Mouse (Mus musculus): ENCODE results near the gene Hnf1a. TPM values are rescaled to one million over a fixed set of nuclear protein-coding genes. Genes with fewer than 3 reads are reported as not detected.

Hnf1a gene
- polyA plus RNA-seq, 1 experiment from 2014 or later = 13.9 TPM

GRCm38 (mm10) chr5:115007768-115008167 is 36.9 kb upstream of the Hnf1a start:
- H3K27me3 ChIP-seq = 0 out of 2 replicates have a peak, but pooled peaks cover 5% of the 10 kb centered on the region
- H3K4me2 ChIP-seq = no peak overlapping the region
- H3K27ac ChIP-seq = no peak overlapping the region
- H3K36me3 ChIP-seq = no peaks in the 10 kb centered on the region
- H3K9ac ChIP-seq = no peak overlapping the region
- H3K9me3 ChIP-seq (replicated peaks) = no peaks in the 10 kb centered on the region
- 84% methylated on average over 5 of the region's 5 CpGs for WGBS
- peaks cover 32% of the 10 kb centered on the region for H3K4me1 ChIP-seq
- H3K4me3 ChIP-seq (replicated peaks) = no peak overlapping the region
- ATAC-seq (replicated peaks; ENCODE audit: low FRiP score) = no peak

- no peak overlapping the region for H3K27ac ChIP-seq
- no peak overlapping the region for H3K9ac ChIP-seq
- H3K27me3 ChIP-seq = 0 out of 2 replicates have a peak, but pooled peaks cover 5% of the 10 kb centered on the region
- 75% methylated on average over 13 of the region's 13 CpGs for WGBS
- H3K9me3 ChIP-seq (replicated peaks) = no peaks in the 10 kb centered on the region
- H3K4me1 ChIP-seq = peaks cover 12% of the 10 kb centered on the region
- no peak overlapping the region for H3K4me3 ChIP-seq (replicated peaks)
- ATAC-seq (replicated peaks; ENCODE audit: low FRiP score) = no peak
- H3K36me3 ChIP-seq = no peaks in the 10 kb centered on the region
- 0 out of 2 replicates have a peak overlapping the region, but pooled peaks have one; percentile 3 for H3K4me2 ChIP-seq
These were observed 32.5 kb upstream of the Hnf1a start for GRCm38 (mm10) chr5:115003224-115003873.

GRCm38 (mm10) chr5:115002781-115003180 is 31.9 kb upstream of the Hnf1a start:
- Histone ChIP-seq H3K4me2 (0 out of 2 replicates have a peak overlapping the region, but pooled peaks have one; percentile 3), H3K4me1 (peaks cover 12% of the 10 kb centered on the region), H3K36me3 (no peaks in the 10 kb centered on the region), H3K27ac (no peak overlapping the region), H3K9me3 (replicated peaks) (no peaks in the 10 kb centered on the region), H3K27me3 (0 out of 2 replicates have a peak, but pooled peaks cover 5% of the 10 kb centered on the region), H3K9ac (no peak overlapping the region), H3K4me3 (replicated peaks) (no peak overlapping the region)
- no peak for ATAC-seq (replicated peaks; ENCODE audit: low FRiP score)
- 39% methylated on average over 6 of the region's 6 CpGs for WGBS

DNA sequence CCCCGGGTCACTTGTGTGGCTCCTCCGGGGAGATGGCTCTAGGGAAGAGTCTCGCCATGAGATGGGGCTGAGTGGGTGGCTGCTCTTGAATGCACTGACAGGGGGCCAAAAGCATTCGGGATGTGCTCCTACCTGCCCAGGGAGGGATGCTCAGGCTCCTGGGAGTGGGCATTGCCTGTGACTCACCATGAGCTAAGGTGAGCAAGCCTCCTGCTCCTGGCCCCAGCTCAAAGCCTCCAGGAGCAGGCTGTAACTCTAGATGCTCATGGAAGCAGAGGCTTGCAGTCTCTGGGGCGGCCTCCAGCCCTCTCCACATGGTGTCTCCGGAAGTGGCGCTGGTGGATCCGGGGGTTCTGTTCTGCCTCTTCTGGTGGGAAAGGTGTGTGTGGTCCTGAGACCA is 30.6 kb upstream of the Hnf1a start:
- ATAC-seq (replicated peaks; ENCODE audit: low FRiP score) = no peak
- Histone ChIP-seq H3K36me3 (no peaks in the 10 kb centered on the region), H3K4me2 (no peak overlapping the region), H3K4me1 (peaks cover 13% of the 10 kb centered on the region), H3K4me3 (replicated peaks) (no peak overlapping the region), H3K9me3 (replicated peaks) (no peaks in the 10 kb centered on the region), H3K9ac (no peak overlapping the region), H3K27me3 (0 out of 2 replicates have a peak, but pooled peaks cover 5% of the 10 kb centered on the region), H3K27ac (no peak overlapping the region)
- 68% methylated on average over 8 of the region's 8 CpGs for WGBS

DNA sequence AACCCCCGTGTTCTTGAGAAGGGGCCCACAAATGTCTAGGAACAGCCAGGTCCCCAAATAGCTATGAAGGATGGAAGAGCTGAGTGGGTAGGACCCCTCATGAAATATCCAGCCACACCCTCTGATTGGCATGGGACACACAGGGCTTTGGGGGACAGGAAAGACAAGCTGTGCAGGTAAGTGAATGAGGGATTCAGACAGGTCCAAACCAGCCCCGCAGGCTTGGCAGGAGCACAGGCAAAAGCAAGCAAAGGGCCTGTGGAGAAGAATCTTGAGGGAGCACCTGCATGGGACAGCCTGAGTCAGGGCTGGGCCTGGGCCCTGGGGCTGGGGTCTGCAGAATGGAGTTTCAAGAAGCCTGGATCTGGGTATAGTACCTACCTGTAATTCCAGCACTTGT is 29.6 kb upstream of the Hnf1a start:
- no peak for ATAC-seq (replicated peaks; ENCODE audit: low FRiP score)
- H3K4me3 ChIP-seq (replicated peaks) = no peak overlapping the region
- 0 out of 2 replicates have a peak, but pooled peaks cover 5% of the 10 kb centered on the region for H3K27me3 ChIP-seq
- no peak overlapping the region for H3K9ac ChIP-seq
- no peak overlapping the region for H3K4me2 ChIP-seq
- no peaks in the 10 kb centered on the region for H3K36me3 ChIP-seq
- no peak overlapping the region for H3K27ac ChIP-seq
- 69% methylated on average over 2 of the region's 2 CpGs for whole genome bisulfite sequencing
- H3K4me1 ChIP-seq = peaks cover 15% of the 10 kb centered on the region
- H3K9me3 ChIP-seq (replicated peaks) = no peaks in the 10 kb centered on the region

DNA sequence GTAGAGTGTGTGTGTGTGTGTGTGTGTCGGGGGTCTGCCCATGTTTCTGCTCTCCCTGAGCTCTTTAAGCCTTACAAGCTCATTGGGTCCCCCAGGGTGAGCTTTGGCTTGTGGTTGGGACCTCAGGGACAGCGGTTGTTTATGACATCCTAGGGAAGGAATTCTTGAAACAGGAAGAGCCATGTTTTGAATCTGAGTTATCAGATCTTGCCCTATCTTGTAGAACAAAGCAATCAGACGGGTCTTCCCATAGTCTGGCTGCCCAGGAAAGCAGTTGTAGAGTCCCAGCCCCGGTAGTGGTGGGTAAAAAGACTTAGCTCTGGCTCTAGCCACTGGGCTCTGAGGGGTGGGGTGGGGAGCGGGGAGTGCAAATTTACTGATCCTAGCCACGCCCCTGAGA is 26.4 kb upstream of the Hnf1a start:
- Histone ChIP-seq H3K27ac (no peak overlapping the region), H3K9me3 (replicated peaks) (no peaks in the 10 kb centered on the region), H3K4me1 (peaks cover 9% of the 10 kb centered on the region; the same call in 1 of the 2 replicates), H3K36me3 (no peaks in the 10 kb centered on the region), H3K27me3 (no peaks in the 10 kb centered on the region), H3K4me3 (replicated peaks) (no peak overlapping the region), H3K9ac (no peak overlapping the region), H3K4me2 (no peak overlapping the region)
- ATAC-seq (replicated peaks; ENCODE audit: low FRiP score) = no peak
- 68% methylated on average over 6 of the region's 6 CpGs for WGBS

- H3K4me1 ChIP-seq = peaks cover 9% of the 10 kb centered on the region; the same call in 1 of the 2 replicates
- no peak overlapping the region for H3K27ac ChIP-seq
- H3K36me3 ChIP-seq = no peaks in the 10 kb centered on the region
- no peak overlapping the region for H3K4me2 ChIP-seq
- H3K4me3 ChIP-seq (replicated peaks) = no peak overlapping the region
- H3K9ac ChIP-seq = no peak overlapping the region
- WGBS = 67% methylated on average over 16 of the region's 16 CpGs
- H3K9me3 ChIP-seq (replicated peaks) = no peaks in the 10 kb centered on the region
- H3K27me3 ChIP-seq = no peaks in the 10 kb centered on the region
- no peak for ATAC-seq (replicated peaks; ENCODE audit: low FRiP score)
These were observed 25.6 kb upstream of the Hnf1a start for GRCm38 (mm10) chr5:114996447-114996846.

DNA sequence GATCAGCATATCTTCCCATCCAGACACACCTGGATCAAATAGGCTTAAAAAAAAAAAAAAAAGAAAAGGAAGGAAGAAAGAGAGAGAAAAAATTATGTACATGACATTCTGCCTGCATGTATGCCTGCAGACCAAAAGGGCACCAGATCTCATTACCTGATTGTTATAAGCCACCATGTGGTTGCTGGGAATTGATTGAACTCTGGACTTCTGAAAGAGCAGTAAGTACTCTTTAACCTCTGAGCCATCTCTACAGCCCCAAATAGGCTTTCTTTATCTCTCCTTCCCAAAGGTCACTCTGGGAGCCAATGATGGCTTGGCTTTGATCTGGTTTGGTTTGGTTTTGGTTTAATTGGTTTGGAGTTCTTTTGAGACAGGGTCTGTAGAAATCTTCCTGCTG is 14.2 kb upstream of the Hnf1a start:
- peaks cover 5% of the 10 kb centered on the region for H3K4me1 ChIP-seq
- H3K27ac ChIP-seq = no peak overlapping the region
- no peak overlapping the region for H3K4me2 ChIP-seq
- no peak overlapping the region for H3K9ac ChIP-seq
- H3K27me3 ChIP-seq = no peaks in the 10 kb centered on the region
- H3K9me3 ChIP-seq (replicated peaks) = no peaks in the 10 kb centered on the region
- H3K4me3 ChIP-seq (replicated peaks) = no peak overlapping the region
- ATAC-seq (replicated peaks; ENCODE audit: low FRiP score) = no peak
- H3K36me3 ChIP-seq = no peaks in the 10 kb centered on the region

- H3K4me1 ChIP-seq = peaks cover 23% of the 10 kb centered on the region
- H3K36me3 ChIP-seq = no peaks in the 10 kb centered on the region
- H3K9me3 ChIP-seq (replicated peaks) = no peaks in the 10 kb centered on the region
- H3K27me3 ChIP-seq = no peaks in the 10 kb centered on the region
- no peak overlapping the region for H3K27ac ChIP-seq
- ATAC-seq (replicated peaks; ENCODE audit: low FRiP score) = no peak
- no peak overlapping the region for H3K9ac ChIP-seq
- H3K4me2 ChIP-seq = no peak overlapping the region
- H3K4me3 ChIP-seq (replicated peaks) = no peak overlapping the region
- WGBS = 64% methylated on average over 15 of the region's 15 CpGs
These were observed 11.1 kb upstream of the Hnf1a start for GRCm38 (mm10) chr5:114982001-114982400.

GRCm38 (mm10) chr5:114980122-114980748 is 9.3 kb upstream of the Hnf1a start:
- peak overlapping the region; percentile 83 for H3K4me2 ChIP-seq
- H3K36me3 ChIP-seq = no peaks in the 10 kb centered on the region
- peak overlapping the region; percentile 10; the same call in 1 of the 2 replicates for H3K27ac ChIP-seq
- no peaks in the 10 kb centered on the region for H3K9me3 ChIP-seq (replicated peaks)
- H3K9ac ChIP-seq = peak overlapping the region; percentile 31; the same call in 1 of the 2 replicates
- H3K27me3 ChIP-seq = no peaks in the 10 kb centered on the region
- H3K4me1 ChIP-seq = peaks cover 29% of the 10 kb centered on the region
- ATAC-seq (replicated peaks; ENCODE audit: low FRiP score) = peak; percentile 46
- WGBS = 20% methylated on average over 16 of the region's 16 CpGs
- peak overlapping the region; percentile 43 for H3K4me3 ChIP-seq (replicated peaks)

GRCm38 (mm10) chr5:114979250-114980121 is 8.6 kb upstream of the Hnf1a start:
- no peaks in the 10 kb centered on the region for H3K27me3 ChIP-seq
- peak overlapping the region; percentile 23; the same call in 1 of the 2 replicates for H3K27ac ChIP-seq
- H3K4me2 ChIP-seq = peak overlapping the region; percentile 83
- peak overlapping the region; percentile 43 for H3K4me3 ChIP-seq (replicated peaks)
- peak overlapping the region; percentile 31 for H3K9ac ChIP-seq
- peaks cover 29% of the 10 kb centered on the region for H3K4me1 ChIP-seq
- peak; percentile 57; the same call in 1 of the 2 replicates for ATAC-seq (replicated peaks; ENCODE audit: low FRiP score)
- H3K9me3 ChIP-seq (replicated peaks) = no peaks in the 10 kb centered on the region
- no peaks in the 10 kb centered on the region for H3K36me3 ChIP-seq
- 7% methylated on average over 32 of the region's 32 CpGs for WGBS

DNA sequence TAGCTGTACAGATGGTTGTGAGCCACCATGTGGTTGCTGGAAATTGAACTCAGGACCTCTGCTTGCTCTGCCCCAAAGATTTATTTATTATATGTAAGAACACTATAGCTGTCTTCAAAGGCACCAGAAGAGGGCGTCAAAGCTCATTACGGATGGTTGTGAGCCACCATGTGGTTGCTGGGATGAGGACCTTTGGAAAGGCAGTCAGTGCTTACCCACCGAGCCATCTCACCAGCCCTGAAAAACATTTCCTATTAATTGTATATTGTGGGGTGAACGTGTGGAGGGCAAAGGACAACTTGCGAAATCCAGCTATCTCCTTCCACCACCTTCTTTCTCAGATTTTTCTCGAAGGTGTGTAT is 8.0 kb upstream of the Hnf1a start:
- H3K27me3 ChIP-seq = no peaks in the 10 kb centered on the region
- H3K36me3 ChIP-seq = no peaks in the 10 kb centered on the region
- no peaks in the 10 kb centered on the region for H3K9me3 ChIP-seq (replicated peaks)
- H3K4me1 ChIP-seq = peaks cover 29% of the 10 kb centered on the region
- 3% methylated on average over 6 of the region's 6 CpGs for WGBS
- no peak for ATAC-seq (replicated peaks; ENCODE audit: low FRiP score)
- no peak overlapping the region for H3K9ac ChIP-seq
- peak overlapping the region; percentile 43 for H3K4me3 ChIP-seq (replicated peaks)
- peak overlapping the region; percentile 23; the same call in 1 of the 2 replicates for H3K27ac ChIP-seq
- H3K4me2 ChIP-seq = peak overlapping the region; percentile 83
